ENCODE assay signal across 11 mouse cellular contexts in genomic region chr19:17806626-17807025, GRCm38 (mm10). TPM values are rescaled to one million over a fixed set of nuclear protein-coding genes. Genes with fewer than 3 reads are reported as not detected.
"Had no signal": no experiment of that assay in that cellular context is flagged by ENCODE, and none has a peak within 500 bp of the region (broad histone marks: within the 10 kb centered on the region; RNA-seq: fewer than 3 reads in every experiment).

No protein-coding gene starts in this region.

- H3K27ac ChIP-seq: hindbrain, embryonic 14.5 days; left cerebral cortex, adult 2 months; limb, embryonic 15.5 days; lung, embryonic 15.5 days; midbrain, embryonic 12.5 days had no signal

- DNase-seq: kidney, adult 2 months; kidney, postnatal 25 days; lung, postnatal 14 days; right cerebral cortex, postnatal 14 days had no signal

- H3K9ac ChIP-seq: hindbrain, embryonic 14.5 days; limb, embryonic 15.5 days; lung, embryonic 15.5 days; midbrain, embryonic 12.5 days had no signal

- H3K4me1 ChIP-seq: limb, embryonic 15.5 days; lung, embryonic 15.5 days; midbrain, embryonic 12.5 days had no signal

- H3K36me3 ChIP-seq: limb, embryonic 15.5 days; lung, embryonic 15.5 days; midbrain, embryonic 12.5 days had no signal

- H3K4me3 ChIP-seq: left cerebral cortex, adult 2 months; limb, embryonic 15.5 days; lung, embryonic 15.5 days; midbrain, embryonic 12.5 days had no signal

- H3K9me3 ChIP-seq: limb, embryonic 15.5 days; lung, embryonic 15.5 days; midbrain, embryonic 12.5 days had no signal

- H3K27me3 ChIP-seq: limb, embryonic 15.5 days; lung, embryonic 15.5 days; midbrain, embryonic 12.5 days had no signal

- H3K4me2 ChIP-seq: hindbrain, embryonic 14.5 days; limb, embryonic 15.5 days; lung, embryonic 15.5 days; midbrain, embryonic 12.5 days had no signal

- ATAC-seq: midbrain, embryonic 16.5 days had no signal

RNA-seq across cellular contexts. Expression of gene Pcsk5, which starts 30.8 kb away (rescaled TPM):
- total RNA-seq: megakaryocyte-erythroid progenitor cell, adult 5-6 weeks had no signal
